Mouse (Mus musculus) layer of hippocampus, postnatal 10 days (tissue): ENCODE results near the gene Nrl. TPM values are rescaled to one million over a fixed set of nuclear protein-coding genes. Genes with fewer than 3 reads are reported as not detected.

Experiments used
- DNase-seq, 2 experiments: peaks; one replicate each; pipeline ENCODE4 v3.0.0; 2021; ENCODE audit warnings: low spot score in 2 of 2
- long read RNA-seq: library from polyadenylated mRNA; stranded (forward); transcript quantifications from one replicate; pipeline ENCODE4 v2.0.0, GENCODE M21; 2023
- total RNA-seq, 2 experiments: library from RNA; stranded (reverse); gene quantifications; 2 replicates each; pipeline ENCODE4 v1.2.3; 2021

Gene Nrl
- total RNA-seq = under 1 TPM; 0.34 to 0.76 TPM
- long read RNA-seq = 0 reads

DNA sequence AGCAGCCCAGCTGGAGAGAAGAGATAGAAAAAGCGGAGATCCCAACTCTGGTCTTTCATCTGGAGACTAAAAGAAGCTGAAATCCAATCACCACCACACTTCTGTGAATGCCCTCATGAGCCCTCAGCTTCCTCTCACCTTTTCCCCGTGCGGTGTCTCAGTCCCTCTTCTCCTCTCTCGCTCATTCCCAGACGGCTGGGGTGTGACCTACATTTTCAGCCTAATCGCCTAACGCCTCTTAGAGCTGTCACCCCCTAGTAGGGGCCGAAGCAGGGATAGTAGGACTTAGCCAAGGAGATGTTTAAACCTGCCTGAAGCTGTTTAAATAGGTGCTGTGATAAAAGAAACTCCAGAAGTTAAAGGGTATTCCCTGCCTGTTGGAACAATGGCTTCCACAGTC lies at the start of gene Nrl:
Nrl (minus strand) TSS at position 197 of the 400 bp plus-strand sequence.
- DNase-seq = no peak

DNA sequence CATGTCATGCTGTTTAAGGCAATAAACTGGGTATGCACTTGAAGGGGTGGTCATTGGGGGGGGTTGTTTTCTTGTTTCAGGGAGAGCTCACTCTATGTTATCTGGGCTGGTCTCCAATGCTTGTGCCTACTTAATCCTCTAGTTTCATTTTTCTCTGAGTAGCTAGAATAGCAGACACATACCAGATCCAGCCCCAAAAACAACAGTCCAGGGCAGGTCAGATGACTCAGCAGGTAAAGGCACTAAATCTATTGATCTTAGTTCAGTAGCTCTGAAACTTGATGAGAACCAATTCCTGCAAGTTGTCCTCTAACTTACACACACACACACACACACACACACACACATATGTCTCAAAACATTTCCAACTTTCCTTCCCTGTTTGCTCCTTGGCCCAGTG lies 47.0 kb upstream of the Nrl start:
- DNase-seq = no peak

DNA sequence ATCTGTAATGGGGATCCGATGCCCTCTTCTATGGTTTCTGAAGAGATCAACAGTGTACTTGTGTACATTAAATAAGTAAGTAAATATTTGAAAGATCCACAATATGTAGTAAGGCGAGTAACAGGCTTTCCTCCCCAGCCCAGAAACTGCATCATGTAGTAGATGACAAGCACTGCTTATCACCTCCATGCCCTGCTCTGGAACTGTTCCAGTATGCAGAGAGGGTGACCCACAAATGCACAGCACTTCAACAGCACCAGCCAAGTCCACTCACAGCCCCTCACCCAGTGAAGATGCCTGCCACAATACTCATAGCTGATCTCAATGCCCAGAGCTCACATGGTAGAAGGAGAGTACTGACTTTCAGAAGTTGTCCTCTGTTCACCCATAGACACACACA lies 45.8 kb upstream of the Nrl start:
- DNase-seq = no peak

DNA sequence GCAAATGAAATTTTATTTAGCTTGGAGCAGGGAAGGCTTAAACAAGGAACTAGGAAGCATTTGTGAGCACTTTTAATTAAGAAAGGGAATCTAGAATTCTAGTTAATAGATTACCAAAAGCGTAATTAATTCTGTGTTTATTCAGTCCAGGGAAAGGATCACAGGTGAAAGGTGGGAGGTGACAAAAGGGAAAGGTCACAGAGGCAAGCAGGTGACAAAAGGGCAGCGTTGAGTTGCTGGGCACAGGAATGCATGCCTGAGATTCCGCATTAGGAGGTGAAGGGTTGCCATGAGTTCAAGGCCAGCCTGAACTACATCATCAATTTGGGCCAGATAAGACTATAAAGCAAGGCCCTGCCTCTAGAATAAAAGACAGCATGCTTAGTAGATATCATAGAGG lies 42.7 kb upstream of the Nrl start:
- no peak for DNase-seq

DNA sequence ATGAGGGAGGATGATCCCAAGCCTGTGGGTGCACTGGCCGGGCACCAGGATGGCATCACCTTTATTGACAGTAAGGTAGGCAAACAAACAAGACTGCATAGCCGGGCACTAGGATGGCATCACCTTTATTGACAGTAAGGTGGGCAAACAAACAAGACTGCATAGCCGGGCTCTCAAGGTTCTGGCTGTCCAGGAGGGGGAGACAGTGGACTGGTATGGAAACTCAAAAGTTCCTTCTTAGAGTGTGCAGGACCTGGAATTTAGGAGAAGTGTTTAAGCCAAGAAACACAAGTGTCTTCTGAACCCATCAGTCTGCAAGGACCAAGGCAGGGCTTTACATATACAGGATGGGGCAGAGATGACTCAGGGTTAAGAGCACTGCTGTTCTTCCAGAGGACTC lies 41.0 kb upstream of the Nrl start:
- no peak for DNase-seq

DNA sequence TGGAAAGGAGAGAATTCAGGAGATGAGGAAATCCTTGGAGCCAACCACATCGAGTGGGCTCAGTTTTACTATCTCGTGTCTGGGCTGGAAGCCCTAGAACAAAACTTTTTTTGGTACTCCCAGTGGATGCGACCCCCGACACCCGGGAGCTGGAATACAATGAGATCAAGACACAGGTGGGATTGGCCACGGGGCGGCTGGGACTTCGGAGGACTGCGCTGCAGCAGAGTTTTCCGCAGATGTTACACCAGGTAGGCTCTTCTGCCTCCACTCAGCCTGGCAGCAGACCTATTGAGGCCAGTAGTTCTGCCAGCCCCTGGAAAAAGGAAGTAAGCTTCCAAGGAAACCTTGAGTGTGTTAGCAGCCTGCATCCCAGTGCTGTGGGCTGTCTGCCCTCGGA lies 38.5 kb upstream of the Nrl start:
- no peak for DNase-seq

DNA sequence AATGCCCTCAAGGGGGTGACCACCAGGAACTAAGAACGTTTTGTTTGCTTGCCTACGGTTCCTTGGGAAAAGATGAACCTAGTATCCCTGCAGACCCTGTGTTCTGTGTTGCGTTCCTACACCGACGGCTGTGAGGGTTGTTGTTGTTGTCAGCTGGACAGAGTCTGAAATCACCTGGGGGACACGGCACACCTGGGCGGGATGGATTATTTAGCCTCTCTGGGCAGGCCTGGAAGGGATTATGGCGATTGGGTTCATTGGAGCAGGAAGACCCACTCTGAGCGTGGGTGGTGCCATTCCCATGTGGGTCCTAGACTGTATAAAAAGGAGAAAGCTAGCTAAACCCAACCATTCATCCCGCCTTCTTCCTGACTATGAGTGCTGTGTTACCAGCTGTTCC lies 37.1 kb upstream of the Nrl start:
- no peak for DNase-seq

DNA sequence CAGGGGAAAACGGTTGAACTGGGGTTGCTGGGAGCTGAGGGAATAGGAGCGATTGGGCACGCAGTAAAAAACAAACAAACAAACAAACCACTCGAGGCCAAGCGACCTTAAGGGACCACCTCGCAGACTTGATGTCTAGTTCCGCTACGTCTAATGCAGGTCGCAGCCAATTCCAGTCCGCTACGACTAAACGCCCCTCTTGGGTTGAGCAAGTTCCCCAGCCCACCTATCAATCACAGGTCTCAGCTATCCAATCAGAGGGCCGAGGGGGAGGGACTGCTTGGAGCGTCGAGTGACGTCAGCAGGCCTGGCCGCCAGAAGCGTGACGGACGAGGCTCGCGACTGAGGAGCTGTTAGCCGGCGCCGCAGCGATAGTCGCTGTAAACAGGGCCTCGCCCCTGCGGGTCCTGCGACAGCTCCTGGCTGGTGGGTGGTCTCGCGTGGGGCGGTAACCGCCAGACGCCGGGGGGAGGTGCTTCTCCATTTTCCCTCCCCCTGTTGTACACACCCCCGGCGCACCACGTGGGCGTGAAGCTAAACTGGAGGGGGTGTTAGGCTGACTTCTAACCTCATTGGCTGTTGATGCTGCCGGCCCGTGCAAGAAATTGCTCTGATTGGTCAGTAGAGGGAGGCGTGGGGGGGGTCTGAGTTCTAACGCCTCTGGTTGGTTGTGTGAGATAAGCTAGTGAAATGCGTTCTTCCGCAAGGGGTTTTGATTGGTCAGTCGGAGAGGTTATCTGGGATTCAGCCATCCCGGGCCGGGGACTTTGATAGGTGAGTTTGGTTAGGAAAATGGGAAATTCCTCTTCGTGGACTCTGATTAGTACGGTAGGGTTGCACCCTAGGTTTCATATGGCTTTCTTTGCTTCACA lies 35.7 kb upstream of the Nrl start, which contains the start of gene A730061H03Rik:
A730061H03Rik (minus strand) TSS at position 205 of the 872 bp plus-strand sequence.
- DNase-seq = peak; percentile 98

DNA sequence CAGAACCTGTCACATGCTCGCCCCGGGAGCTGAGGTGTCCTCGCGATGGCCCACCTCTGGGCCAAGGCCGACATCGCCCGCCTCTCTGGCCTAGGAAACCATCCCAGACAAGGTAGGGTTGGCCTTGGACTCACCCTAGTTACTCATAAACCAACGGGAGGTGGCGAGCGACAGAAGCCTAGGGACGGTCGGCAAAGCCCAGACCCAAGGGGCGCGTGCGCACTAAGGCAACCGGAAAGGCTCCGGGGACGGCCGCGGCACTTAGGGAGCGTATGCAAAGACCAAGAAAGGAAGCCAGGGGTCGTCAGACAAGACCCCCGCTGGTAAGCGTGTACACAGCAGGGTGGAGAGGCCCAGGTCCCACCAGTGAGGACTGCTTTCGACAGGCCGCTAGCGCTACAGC lies 35.0 kb upstream of the Nrl start, which contains the start of gene Dcaf11:
Dcaf11 (plus strand) TSS at position 208 of the 403 bp plus-strand sequence.
- peak; percentile 89 to 91 for DNase-seq

DNA sequence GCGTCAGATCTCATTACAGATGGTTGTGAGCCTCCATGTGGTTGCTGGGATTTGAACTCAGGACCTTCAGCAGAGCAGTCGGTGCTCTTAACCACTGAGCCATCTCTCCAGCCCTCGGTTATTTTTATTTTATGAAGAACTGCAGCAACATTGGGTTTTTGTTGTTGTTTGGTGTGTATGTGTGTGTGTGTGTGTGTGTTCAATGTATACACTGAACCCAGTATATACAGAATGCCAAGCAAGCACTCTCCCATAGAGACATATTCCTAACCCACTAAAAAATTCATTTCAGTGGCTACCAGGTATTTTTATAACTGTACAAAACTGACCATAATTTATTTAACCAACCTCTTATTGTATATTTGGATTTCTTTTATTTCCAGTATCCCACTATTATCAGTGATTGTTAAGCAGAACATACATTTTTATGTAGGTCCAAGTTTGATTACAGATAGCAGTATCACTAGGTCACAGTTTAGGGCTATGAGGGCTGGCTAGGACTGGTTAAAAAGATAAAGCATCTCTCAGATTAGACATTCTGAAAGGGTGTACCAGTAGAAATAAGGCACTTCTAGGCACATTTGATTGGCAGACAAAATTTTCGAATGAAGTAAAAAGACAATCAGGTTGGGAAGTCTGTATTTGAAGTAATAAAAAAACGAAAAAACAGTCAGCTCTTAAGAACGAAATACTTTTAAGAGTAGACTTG lies 34.1 kb upstream of the Nrl start:
- no peak for DNase-seq

DNA sequence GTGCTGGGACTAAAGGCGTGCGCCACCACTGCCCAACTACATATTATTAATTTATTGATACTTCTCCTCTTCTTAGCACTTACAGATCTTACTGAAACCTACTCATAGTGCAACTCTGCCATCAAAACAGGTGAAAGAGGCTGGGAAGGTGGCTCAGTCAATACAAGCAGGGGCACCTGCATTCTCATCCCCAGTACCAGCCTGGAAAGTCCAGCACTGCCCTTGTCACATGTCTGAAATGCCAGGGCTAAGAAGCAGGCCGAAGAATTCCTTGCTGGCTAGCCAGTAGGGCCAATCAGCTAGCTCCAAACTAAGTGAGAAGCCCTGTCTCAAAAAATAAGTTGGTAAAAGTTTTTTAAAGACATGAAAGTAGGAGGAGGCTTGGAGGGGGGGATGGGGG lies 32.8 kb upstream of the Nrl start:
- DNase-seq = no peak

DNA sequence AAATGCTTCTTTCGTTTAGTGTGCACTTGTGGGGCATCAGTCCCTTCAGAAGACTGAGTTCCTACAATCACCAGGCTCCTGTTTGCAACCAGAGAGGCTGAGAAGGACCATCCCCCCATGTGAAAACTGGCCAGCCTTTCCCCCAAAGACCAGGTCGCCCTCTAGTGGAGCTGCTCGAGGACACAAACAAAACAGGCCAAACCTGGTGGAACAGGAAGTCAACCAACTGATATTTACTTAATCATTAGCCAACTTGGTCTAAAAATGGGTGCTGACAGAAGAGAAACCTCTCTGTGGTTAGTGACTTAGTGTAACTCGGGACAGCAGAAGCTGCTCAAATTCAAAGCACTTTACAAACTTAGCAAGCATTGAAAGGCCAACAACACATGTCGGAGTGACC lies 32.2 kb upstream of the Nrl start:
- DNase-seq = peak; percentile 83 to 84

DNA sequence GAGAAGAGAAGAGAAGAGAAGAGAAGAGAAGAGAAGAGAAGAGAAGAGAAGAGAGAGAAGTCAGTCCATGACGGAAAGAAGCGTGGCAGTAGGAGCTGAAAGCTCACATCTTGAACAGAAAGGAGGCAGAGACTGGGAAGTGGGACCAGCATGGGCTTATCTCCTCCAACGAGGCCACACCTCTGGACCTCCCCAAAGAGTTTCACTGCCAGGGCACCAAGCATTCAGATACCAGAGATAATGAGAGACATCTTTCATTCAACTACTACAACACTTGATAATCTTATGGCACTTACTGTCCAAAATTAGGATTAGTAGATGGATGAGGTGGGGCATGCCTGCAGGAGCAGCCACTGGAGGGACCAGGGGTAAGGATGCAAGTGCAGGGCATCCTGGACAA lies 31.0 kb upstream of the Nrl start:
- DNase-seq = no peak

DNA sequence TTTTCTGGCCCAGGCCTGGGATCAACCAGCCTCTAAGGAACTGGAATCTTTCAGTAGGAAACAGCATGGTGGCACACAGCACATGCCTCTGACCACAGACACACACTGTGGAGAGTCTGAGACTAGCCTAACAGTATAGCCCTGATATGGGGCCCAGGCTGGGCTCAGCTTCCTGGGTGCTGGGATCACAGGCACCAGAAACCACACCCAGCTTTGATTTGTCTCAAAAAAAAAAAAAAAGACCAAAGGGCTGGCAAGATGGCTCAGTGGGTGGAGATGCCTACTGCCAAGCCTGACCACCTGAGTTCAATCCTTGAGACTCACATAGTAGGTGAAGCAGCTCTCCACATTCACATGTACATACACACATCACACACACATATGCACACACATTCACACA lies 29.9 kb upstream of the Nrl start:
- DNase-seq = no peak

DNA sequence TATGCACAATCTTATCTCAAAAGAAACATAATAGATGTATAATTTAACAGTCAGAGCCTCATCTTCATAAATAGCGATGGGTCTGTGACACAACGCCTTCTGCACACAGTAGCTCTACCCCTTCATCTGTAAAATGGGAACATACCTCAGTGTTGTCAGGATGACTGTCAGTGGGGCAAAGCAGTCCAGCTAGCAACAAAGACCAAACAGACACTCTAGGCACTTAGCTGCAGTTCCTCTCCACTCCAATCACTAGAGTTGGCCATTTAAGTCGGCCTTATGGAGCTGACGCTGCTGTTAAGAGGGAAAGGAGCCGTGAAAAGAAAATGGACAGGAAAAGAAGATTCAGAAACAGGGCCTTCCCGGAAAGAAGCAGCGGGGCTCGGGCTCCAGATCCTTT lies 27.0 kb upstream of the Nrl start:
- no peak for DNase-seq

DNA sequence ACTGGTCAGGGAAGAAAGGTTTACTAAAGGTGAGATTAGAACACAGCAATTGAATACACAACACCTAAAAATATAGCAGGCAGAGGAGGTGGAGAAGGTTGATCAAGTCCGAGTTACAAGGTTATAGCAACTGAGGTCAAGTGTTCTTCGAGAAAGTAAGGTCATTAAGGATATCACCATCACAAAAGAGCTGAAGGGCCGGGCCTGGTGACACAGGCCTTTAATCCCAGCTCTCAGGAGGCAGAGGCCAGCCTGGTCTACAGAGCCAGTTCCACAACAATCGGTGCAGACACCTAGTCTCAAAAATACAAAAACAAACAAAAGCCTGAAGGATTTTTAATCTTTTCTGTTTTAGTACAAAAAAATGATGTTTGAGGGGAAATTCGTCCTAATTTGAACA lies 26.6 kb upstream of the Nrl start:
- DNase-seq = no peak

DNA sequence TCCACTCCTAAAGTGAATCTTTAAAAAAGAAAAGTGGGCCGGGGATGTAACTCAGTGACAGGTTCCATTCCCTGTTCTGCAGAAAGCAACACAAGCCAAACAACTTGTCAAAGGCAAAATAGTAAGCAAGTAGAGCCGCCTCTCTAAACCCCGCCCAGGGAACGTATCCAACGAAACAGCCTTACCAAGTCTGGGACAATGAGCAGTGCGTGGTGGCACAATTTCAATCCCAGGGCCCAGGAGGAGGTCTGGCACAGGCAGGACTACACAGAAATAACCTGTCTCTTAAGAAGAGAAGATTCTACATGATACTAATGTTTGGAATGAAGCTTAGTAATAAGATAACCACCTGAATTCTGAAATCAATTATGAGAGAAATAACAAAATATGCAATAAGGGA lies 25.4 kb upstream of the Nrl start:
- DNase-seq = no peak

DNA sequence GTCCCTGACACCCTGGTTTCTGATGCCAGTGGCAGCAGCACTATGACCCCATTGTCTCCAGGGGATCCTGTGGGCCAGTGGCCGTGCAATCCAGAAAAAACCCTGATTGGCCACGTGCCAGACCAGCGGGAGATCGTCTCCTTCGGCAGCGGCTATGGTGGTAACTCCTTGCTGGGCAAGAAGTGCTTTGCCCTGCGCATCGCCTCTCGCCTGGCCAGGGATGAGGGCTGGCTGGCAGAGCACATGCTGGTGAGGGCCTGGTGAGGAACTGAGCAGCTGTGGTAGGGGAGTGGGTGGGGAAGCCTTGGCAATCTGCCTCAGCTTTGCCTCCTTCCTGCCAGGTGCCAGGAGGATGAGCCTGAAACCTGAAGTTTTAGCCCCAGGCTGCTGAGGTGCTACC lies 19.6 kb upstream of the Nrl start:
- DNase-seq = no peak

DNA sequence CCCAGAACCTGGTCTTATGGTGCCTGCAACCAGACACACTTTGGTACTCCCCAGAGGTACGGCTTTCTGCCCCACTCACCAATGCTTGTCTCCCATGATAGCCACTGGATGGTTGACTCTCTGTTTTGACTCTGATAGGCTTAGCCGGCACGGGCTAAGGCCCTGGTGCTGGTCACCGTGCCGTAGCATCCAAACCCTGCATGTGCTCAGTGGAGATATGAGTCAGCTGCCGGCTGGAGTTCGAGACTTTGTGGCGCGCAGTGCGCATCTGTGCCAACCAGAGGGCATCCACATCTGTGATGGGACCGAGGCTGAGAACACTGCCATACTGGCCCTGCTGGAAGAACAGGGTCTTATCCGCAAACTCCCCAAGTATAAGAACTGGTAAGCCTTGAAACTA lies 17.5 kb upstream of the Nrl start:
- no peak for DNase-seq

DNA sequence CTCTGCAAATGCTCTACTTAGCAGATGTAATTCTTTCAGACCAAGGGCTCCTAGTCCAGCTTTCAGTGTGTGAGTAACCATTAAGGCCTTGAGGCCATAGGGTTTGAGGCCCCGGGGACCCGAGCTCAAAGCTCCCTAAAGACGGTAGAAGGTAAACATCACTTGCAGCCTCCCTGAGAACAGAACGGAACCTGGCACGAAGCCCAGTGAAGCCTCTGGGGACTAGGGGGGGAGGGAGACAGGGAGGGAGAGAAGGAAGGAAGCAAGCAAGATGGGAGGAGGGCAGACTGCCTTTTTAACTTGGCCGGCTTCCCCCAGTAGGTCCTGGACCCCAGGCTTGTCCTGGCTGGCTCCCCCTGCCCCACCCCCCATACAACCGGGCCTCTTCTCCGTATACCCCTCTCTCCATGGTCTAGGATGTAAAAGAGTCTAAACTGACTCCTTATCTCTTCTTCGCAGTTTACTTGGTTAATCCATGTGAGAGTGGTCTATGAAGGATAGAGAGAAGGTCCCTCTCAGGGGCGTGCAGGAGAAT lies 16.1 kb upstream of the Nrl start:
- DNase-seq = peak; percentile 75 to 79

DNA sequence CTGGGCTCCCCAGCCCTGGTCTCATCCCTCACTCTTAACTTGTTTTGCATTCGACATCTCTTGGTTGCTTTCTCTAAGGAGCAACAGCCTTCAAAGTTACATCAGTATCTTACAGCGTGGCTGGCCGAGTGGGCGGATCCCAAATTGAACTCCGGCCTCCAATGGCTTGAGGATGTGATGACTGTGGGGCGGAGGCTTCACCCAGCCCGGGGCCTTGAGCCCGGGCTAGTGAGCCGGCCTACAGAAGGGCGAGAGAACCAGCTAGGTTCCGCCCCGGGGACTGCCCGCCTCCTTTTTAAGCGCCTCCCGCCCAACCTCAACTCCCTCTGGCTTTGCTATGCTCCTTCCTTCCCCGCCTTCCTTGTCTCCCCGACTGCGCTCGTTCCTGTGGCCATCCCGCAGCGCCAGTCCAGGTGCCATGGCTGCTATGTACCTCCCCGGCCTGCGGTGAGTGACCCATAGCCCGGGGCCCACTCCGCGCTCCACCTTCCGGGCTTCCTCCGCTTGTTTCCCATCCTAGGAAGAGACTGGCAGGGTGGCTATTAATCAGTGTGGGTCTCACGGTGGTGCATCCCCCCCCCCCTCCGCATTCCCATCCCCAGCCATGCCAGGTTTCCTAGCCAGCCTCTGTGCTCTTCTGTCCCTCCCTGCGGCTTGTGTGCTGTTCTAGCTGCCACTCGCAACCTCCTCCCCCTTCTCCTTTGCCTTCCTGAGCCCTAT lies 15.4 kb upstream of the Nrl start, which contains the start of gene Pck2:
Pck2 (plus strand) TSS at position 200 of the 720 bp plus-strand sequence.
- peak; percentile 59 to 71 for DNase-seq
